Mouse (Mus musculus) lung, postnatal 0 days (tissue): ENCODE measurements around the gene Skor1. TPM values are rescaled to one million over a fixed set of nuclear protein-coding genes. Genes with fewer than 3 reads are reported as not detected.

Experiments used
- ATAC-seq: fragments of 200-750 bp; cut with Nextera tagmentation; 2 replicates; pipeline ENCODE4 v1.8.0; 2017; ENCODE audit warnings: moderate library complexity
- DNase-seq: peaks from one replicate; pipeline ENCODE4 v3.0.0-alpha.2; 2016; ENCODE audit warnings: low spot score
- H3K27ac ChIP-seq: fragments of 300-500 bp; sonication (generic); 2 replicates; pipeline ENCODE4 v1.5.1; 2014; ENCODE audit warnings: antibody characterized with exemption, mild to moderate bottlenecking, low read length, mixed read lengths
- H3K27me3 ChIP-seq: fragments of 300-500 bp; sonication (generic); replicated peaks from 2 replicates; pipeline ENCODE4 v1.6.1; 2014; ENCODE audit warnings: low read length, mixed read lengths; ENCODE audit not compliant: insufficient read depth
- H3K36me3 ChIP-seq: fragments of 300-500 bp; sonication (generic); 2 replicates; pipeline ENCODE4 v1.6.1; 2014; ENCODE audit warnings: low read length, mixed read lengths; ENCODE audit not compliant: insufficient read depth
- H3K4me1 ChIP-seq: fragments of 300-500 bp; sonication (generic); 2 replicates; pipeline ENCODE4 v1.6.1; 2014; ENCODE audit warnings: antibody characterized with exemption, low read depth, low read length, mixed read lengths; ENCODE audit not compliant: insufficient read depth
- H3K4me2 ChIP-seq: fragments of 300-500 bp; sonication (generic); replicated peaks from 2 replicates; pipeline ENCODE4 v1.6.1; 2014; ENCODE audit warnings: low read depth, mild to moderate bottlenecking, low read length, moderate library complexity, mixed read lengths
- H3K4me3 ChIP-seq: fragments of 300-500 bp; sonication (generic); 2 replicates; pipeline ENCODE4 v1.5.1; 2014; ENCODE audit warnings: low read depth, low read length
- H3K9ac ChIP-seq: fragments of 300-500 bp; sonication (generic); replicated peaks from 2 replicates; pipeline ENCODE4 v1.6.1; 2014; ENCODE audit warnings: low read depth, mild to moderate bottlenecking
- H3K9me3 ChIP-seq: fragments of 300-500 bp; sonication (generic); 2 replicates; pipeline ENCODE4 v1.6.1; 2016; ENCODE audit warnings: low read length, mixed read lengths
- CTCF ChIP-seq: IDR thresholded peaks from 2 replicates; pipeline ENCODE4 v1.5.1; 2016; ENCODE audit warnings: antibody characterized with exemption, mild to moderate bottlenecking
- EP300 ChIP-seq: IDR thresholded peaks from 2 replicates; pipeline ENCODE4 v1.6.1; 2016; ENCODE audit warnings: antibody characterized with exemption, mild to moderate bottlenecking, control low read depth
- WGBS: fragments of 180-500 bp; shearing (Covaris S2); extraction: QIAGEN DNeasy Blood & Tissue Kit; methylation state at CpG from one replicate; pipeline ENCODE4 v1.1.7; 2014; 5-methylcytosine and 5-hydroxymethylcytosine counted together
- polyA plus RNA-seq: library from polyadenylated mRNA; unstranded; fragments of >200 nt; fragmentation: Nextera tagmentation; extraction: Ambion mirVana; gene quantifications from 2 replicates; pipeline ENCODE4 v1.2.1, GENCODE M21; 2015

The Skor1 gene
- polyA plus RNA-seq, 1 experiment from 2014 or later: 0.04 TPM

DNA sequence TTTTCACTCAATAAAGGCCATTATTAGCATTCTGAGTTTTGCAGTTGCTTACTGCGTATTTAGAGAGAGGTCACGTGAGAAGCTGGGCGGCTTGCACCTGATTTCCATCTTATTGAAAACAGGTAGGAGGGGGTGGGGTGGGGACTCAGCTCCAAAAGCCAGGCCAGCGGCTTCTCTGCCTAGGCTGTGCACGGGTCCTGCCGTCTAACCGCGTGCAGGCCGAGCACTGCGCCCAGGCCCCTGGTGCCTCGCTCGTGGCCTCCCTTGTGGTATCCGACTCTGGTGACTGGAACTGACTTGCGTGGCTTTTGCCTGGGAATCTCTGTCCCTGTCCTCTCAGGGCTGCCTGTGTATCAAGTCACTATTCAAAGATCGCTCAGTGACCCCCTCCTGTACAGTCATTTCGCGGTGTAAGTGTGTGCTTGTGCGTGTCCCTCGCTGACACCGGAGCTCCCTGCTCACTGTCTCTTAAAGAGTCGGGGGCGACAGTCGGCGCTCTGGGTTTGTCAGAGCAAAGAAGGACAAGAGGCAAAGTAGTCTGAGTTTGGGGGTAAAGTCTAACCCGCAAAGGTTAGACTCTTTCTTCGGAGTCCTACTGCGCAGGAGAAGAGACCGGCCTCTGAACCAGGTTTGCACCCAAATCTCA is 16.7 kb downstream of the Skor1 start:
- Histone ChIP-seq H3K27me3 (peaks cover 33% of the 10 kb centered on the region), H3K4me1 (0 out of 2 replicates have a peak, but pooled peaks cover 2% of the 10 kb centered on the region), H3K9ac (peak overlapping the region; percentile 59), H3K4me3 (peak overlapping the region; percentile 58), H3K27ac (peak overlapping the region; percentile 86), H3K9me3 (no peaks in the 10 kb centered on the region), H3K36me3 (no peaks in the 10 kb centered on the region), H3K4me2 (peak overlapping the region; percentile 79)
- DNase-seq: peak; percentile 36
- 6% methylated on average over 28 of the region's 28 CpGs for WGBS
- peak; percentile 3 for ATAC-seq
- TF ChIP-seq CTCF (no peak), EP300 (no peak)

DNA sequence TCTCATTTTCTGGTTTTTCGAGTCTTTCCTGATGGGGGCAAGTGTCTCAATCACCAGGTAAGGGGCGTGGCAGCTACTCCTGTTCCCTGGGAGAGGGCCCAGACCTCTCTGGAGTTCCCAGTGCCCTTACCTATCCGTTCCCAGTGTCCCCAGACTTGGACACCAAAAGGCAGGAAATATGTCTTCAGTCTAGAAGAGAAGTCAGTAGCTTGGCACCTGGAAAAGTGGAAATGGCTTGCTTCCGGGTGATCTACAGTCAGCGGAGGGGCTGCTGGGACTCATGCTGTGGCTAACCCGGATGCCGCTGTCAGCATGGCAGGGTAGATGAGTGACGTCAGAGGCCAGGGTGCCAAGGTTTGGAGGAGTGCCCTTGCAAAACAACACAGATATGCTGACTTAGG is 19.1 kb downstream of the Skor1 start:
- no peaks in the 10 kb centered on the region for H3K9me3 ChIP-seq
- no peak overlapping the region for H3K4me2 ChIP-seq
- 58% methylated on average over 8 of the region's 8 CpGs for WGBS
- H3K9ac ChIP-seq: no peak overlapping the region
- H3K27ac ChIP-seq: peak overlapping the region; percentile 66
- no peak; the same call in 1 of the 2 replicates for TF ChIP-seq EP300
- no peak for TF ChIP-seq CTCF
- DNase-seq (peak; percentile 84), ATAC-seq (peak; percentile 32)
- no peaks in the 10 kb centered on the region for H3K4me1 ChIP-seq
- no peak overlapping the region for H3K4me3 ChIP-seq
- H3K36me3 ChIP-seq: no peaks in the 10 kb centered on the region
- peaks cover 13% of the 10 kb centered on the region for H3K27me3 ChIP-seq

DNA sequence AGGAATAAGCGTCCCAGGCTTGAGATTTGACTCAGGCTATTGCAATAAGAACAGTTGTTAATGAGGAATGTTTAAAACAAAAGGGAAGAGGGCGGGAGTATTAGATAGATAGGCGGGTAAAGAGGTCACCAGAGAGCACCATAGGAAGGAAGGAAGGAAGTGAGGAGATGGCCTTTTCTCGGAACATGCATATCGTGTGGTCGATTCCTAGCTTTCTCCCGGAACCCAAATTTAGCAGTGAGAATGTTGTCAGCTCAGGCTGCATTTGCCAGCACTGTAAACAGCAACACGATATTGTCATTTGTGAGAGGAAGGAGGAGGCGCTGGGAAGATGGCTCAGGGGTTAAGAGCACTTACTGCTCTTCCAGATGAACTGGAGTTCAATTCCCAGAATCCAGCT is 24.2 kb downstream of the Skor1 start:
- WGBS: 36% methylated on average over 9 of the region's 9 CpGs
- ATAC-seq: peak; percentile 21
- Histone ChIP-seq H3K4me3 (no peak overlapping the region), H3K9me3 (no peaks in the 10 kb centered on the region), H3K4me2 (no peak overlapping the region), H3K27ac (no peak overlapping the region), H3K4me1 (no peaks in the 10 kb centered on the region), H3K9ac (no peak overlapping the region), H3K36me3 (no peaks in the 10 kb centered on the region), H3K27me3 (no peaks in the 10 kb centered on the region)
- TF ChIP-seq EP300 (0 out of 2 replicates have a peak, but pooled peaks have one; percentile 17), CTCF (no peak)
- DNase-seq: peak; percentile 30

DNA sequence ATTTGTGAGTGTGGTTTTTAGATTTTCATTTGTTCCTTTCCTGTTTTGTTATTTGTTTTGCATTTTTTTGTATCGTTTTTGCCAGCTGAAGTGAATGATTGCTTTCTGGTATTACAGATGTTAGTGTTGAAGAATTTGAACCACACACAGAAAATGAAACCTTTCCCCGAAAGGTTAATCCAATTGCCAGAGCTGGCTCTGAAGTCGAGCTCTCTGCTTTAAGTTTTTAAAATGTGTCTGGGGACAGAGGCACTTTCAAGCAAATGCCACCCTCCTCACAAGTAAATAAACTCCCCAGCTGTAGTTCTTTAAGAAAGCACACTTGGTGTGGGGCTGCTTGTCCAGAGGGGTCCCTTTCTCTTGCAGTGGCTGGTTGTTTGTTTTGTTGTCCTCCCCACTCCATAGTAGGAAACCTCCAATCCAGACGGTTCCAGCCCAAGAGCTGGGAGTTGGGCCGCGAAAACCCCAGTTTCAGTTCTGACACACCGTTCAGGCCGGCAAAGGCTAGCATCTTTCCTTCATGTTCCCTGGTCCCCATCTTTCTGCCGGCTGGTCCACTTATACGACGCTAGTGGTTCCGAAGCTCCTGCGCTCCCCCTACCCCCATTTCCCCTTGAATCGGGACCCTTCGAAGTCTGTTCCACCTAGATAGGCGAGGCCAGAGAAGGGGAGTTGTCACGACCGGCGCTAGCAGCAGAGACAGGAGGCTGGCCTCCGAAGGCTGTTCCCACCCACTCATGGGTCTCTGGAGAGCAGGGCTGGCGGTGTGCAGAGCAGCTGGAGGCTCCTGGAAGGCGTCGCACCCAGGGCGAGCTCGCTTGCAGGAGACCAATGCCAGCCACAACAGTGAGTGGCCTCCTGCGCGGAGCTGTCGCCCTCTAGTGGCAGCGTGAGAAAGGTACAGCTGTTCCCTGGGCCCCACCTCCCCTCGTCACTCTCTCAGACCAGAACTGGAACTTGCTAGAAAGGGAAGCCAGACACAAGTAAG is 25.0 kb downstream of the Skor1 start:
- Histone ChIP-seq H3K36me3 (no peaks in the 10 kb centered on the region), H3K4me1 (no peaks in the 10 kb centered on the region), H3K27me3 (no peaks in the 10 kb centered on the region), H3K4me3 (peak overlapping the region; percentile 41), H3K9ac (peak overlapping the region; percentile 35; the same call in 1 of the 2 replicates), H3K4me2 (peak overlapping the region; percentile 72), H3K9me3 (no peaks in the 10 kb centered on the region), H3K27ac (peak overlapping the region; percentile 84)
- peak; percentile 98 for ATAC-seq
- TF ChIP-seq EP300 (0 out of 2 replicates have a peak, but pooled peaks have one; percentile 23), CTCF (peak; percentile 100)
- DNase-seq: peak; percentile 97
- WGBS: 5% methylated on average over 30 of the region's 30 CpGs

DNA sequence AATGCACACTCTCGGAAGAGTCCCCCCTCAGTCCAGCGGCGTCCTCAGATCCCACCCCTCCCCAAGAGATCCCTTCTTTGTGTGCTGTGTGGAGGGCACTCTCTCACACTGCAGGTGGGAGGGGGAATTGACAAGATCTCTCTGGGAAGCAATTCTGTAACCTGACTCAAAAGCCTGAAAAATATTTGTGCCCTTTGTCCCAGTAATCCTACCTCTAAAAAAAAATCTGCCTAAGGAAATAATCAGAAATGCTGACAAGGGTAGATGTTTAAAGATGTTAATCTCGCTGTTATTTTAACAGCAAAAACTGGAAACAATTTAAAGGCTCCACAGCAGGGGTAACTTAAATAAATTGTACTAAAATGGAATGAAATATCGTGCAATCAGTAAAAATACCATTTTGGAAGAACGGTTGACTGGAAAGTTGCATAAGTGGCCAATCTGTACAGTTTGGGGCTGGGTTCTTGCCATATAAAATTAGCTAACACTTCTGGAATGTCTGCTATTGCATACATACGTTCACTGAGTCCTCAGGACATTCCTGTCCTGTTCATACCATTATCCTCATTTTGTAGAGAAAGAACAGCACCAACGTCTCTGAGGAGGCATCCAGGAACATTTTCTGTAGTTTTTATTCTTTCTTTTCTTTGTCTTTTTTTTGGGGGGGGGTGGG is 26.5 kb downstream of the Skor1 start:
- H3K9ac ChIP-seq: no peak overlapping the region
- ATAC-seq: 0 out of 2 replicates have a peak, but pooled peaks have one; percentile 29
- no peak overlapping the region for H3K27ac ChIP-seq
- no peaks in the 10 kb centered on the region for H3K9me3 ChIP-seq
- no peaks in the 10 kb centered on the region for H3K27me3 ChIP-seq
- H3K4me3 ChIP-seq: no peak overlapping the region
- DNase-seq: peak; percentile 79
- peak; percentile 85 for TF ChIP-seq EP300
- TF ChIP-seq CTCF: no peak
- no peak overlapping the region for H3K4me2 ChIP-seq
- 35% methylated on average over 8 of the region's 8 CpGs for WGBS
- no peaks in the 10 kb centered on the region for H3K4me1 ChIP-seq
- no peaks in the 10 kb centered on the region for H3K36me3 ChIP-seq

DNA sequence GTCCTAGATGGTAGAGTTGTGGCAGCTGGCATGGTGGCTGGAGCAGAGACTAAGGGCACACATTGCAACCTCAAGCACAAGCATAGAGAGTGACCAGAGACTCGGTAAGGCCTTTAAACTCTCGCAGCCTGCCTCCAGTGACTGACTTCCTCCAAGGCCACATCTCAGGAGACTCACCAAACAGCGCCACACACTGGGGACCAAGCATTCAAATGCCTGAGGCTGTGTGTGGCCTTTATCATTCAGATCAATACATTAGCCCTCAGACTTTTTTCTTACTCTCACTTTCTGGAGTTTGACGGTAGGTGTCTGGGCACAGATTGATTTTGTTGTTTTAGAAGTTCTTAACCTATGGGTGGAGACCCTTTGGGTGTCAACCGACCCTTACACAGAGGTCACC is 30.4 kb downstream of the Skor1 start:
- 69% methylated on average over 5 of the region's 5 CpGs for WGBS
- Histone ChIP-seq H3K4me1 (no peaks in the 10 kb centered on the region), H3K9me3 (no peaks in the 10 kb centered on the region), H3K9ac (no peak overlapping the region), H3K27me3 (no peaks in the 10 kb centered on the region), H3K4me3 (no peak overlapping the region), H3K27ac (no peak overlapping the region), H3K36me3 (no peaks in the 10 kb centered on the region), H3K4me2 (no peak overlapping the region)
- ATAC-seq (no peak), DNase-seq (no peak)
- peak; percentile 34; the same call in 1 of the 2 replicates for TF ChIP-seq CTCF
- no peak for TF ChIP-seq EP300
